Mouse (Mus musculus) midbrain, embryonic 16.5 days (tissue): ENCODE measurements at regions not wholly inside any gene's neighbourhood (a gene's known extent, or its start where the extent isn't known, plus 50 kb on each side); places are given as distances from the start of the nearest gene placed in this dataset.
A peak's percentile ranks its signal among the peaks of the same experiment; 100 is the strongest.
"Not testable (repeated sequence)": the region's sequence is repeated elsewhere in the genome, so short reads cannot be mapped to it uniquely, and the experiment has no call there.

Experiments
- ATAC-seq: fragments of 200-750 bp; cut with Nextera tagmentation; 2 replicates; pipeline ENCODE4 v1.8.0; 2017; ENCODE audit warnings: moderate TSS enrichment
- H3K27ac ChIP-seq: fragments of 300-500 bp; sonication (generic); 2 replicates; pipeline ENCODE4 v1.5.1; 2014; ENCODE audit warnings: mild to moderate bottlenecking, low read length, mixed read lengths
- H3K27me3 ChIP-seq: fragments of 300-500 bp; sonication (generic); 2 replicates; pipeline ENCODE4 v1.6.1; 2014; ENCODE audit warnings: low read depth, low read length, mixed read lengths; ENCODE audit not compliant: control insufficient read depth, insufficient read depth
- H3K36me3 ChIP-seq: fragments of 300-500 bp; sonication (generic); 2 replicates; pipeline ENCODE4 v1.6.1; 2014; ENCODE audit warnings: mild to moderate bottlenecking, low read length, moderate library complexity, mixed read lengths; ENCODE audit not compliant: control insufficient read depth, insufficient read depth
- H3K4me1 ChIP-seq: fragments of 300-500 bp; sonication (generic); 2 replicates; pipeline ENCODE4 v1.6.1; 2014; ENCODE audit warnings: mild to moderate bottlenecking, low read length, mixed read lengths; ENCODE audit not compliant: control insufficient read depth, insufficient read depth
- H3K4me2 ChIP-seq: fragments of 300-500 bp; sonication (generic); 2 replicates; pipeline ENCODE4 v1.6.1; 2014; ENCODE audit warnings: mild to moderate bottlenecking, low read length, mixed read lengths
- H3K4me3 ChIP-seq: fragments of 300-500 bp; sonication (generic); 2 replicates; pipeline ENCODE4 v1.5.1; 2014; ENCODE audit warnings: low read depth, mild to moderate bottlenecking, low read length, moderate library complexity, mixed read lengths
- H3K9ac ChIP-seq: fragments of 300-500 bp; sonication (generic); 2 replicates; pipeline ENCODE4 v1.6.1; 2014; ENCODE audit warnings: low read depth, low read length, mixed read lengths
- H3K9me3 ChIP-seq: fragments of 300-500 bp; sonication (generic); replicated peaks from 2 replicates; pipeline ENCODE4 v1.6.1; 2014; ENCODE audit warnings: mild to moderate bottlenecking, low read length, mixed read lengths; ENCODE audit not compliant: control insufficient read depth, poor library complexity, severe bottlenecking
- WGBS: fragments of 180-500 bp; shearing (Covaris S2); extraction: QIAGEN DNeasy Blood & Tissue Kit; methylation state at CpG from one replicate; pipeline ENCODE4 v1.1.7; 2014; 5-methylcytosine and 5-hydroxymethylcytosine counted together

- Histone ChIP-seq H3K9ac (no peak overlapping the region), H3K27me3 (no peaks in the 10 kb centered on the region), H3K4me1 (no peaks in the 10 kb centered on the region), H3K9me3 (no peaks in the 10 kb centered on the region), H3K27ac (no peak overlapping the region), H3K36me3 (no peaks in the 10 kb centered on the region), H3K4me2 (no peak overlapping the region), H3K4me3 (no peak overlapping the region)
- 60% methylated on average over 2 of the region's 2 CpGs for WGBS
- no peak for ATAC-seq
These were observed 437.1 kb downstream of the Epm2a start for GRCm38 (mm10) chr10:11780302-11780701.

DNA sequence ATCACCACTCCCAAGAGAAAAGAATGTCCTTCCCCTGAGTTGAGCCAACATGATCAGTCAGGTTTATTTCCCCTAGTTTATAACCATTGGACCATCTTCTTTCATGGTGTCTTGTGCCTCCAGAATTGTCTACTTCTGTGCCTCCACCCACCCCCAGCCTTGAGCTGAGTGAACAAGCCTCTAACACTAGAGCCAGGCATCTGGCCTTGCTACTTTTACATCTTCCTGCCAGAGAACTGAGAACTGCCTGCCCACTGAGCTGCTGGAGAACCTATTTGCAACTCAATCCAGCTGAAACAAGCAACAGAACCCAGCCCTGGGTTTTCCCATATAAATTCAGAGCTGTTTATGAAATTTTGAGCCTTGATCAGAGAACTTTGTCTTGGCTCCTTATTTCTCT lies 444.0 kb downstream of the Epm2a start:
- Histone ChIP-seq H3K9me3 (no peaks in the 10 kb centered on the region), H3K27me3 (no peaks in the 10 kb centered on the region), H3K4me1 (no peaks in the 10 kb centered on the region), H3K4me3 (no peak overlapping the region), H3K27ac (no peak overlapping the region), H3K4me2 (no peak overlapping the region), H3K36me3 (no peaks in the 10 kb centered on the region), H3K9ac (no peak overlapping the region)
- no peak for ATAC-seq

DNA sequence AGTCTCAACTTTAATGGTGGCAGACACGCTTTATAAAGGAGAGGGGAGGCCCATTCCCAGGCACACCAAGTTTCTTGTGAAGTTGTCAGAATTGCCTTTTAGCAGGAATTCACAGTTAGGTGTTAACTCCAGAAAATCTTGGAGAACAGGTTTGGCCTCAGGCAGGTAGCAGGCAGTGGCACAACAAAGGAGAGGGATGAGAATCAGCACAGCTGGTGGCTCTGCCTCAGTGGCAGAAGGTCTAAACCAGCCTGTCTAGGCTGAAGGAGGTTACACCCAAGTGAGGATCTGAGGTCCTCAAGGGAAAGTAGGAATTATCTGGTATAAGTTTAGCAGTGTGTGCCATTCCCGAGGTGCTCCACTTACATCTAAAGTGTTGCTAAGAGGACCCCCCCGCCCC lies 456.3 kb downstream of the Epm2a start:
- Histone ChIP-seq H3K4me1 (no peaks in the 10 kb centered on the region), H3K36me3 (no peaks in the 10 kb centered on the region), H3K4me3 (no peak overlapping the region), H3K9me3 (no peaks in the 10 kb centered on the region), H3K27me3 (no peaks in the 10 kb centered on the region), H3K4me2 (no peak overlapping the region), H3K27ac (no peak overlapping the region), H3K9ac (no peak overlapping the region)
- no peak for ATAC-seq
- WGBS, result 94% methylated on average over 3 of the region's 3 CpGs

DNA sequence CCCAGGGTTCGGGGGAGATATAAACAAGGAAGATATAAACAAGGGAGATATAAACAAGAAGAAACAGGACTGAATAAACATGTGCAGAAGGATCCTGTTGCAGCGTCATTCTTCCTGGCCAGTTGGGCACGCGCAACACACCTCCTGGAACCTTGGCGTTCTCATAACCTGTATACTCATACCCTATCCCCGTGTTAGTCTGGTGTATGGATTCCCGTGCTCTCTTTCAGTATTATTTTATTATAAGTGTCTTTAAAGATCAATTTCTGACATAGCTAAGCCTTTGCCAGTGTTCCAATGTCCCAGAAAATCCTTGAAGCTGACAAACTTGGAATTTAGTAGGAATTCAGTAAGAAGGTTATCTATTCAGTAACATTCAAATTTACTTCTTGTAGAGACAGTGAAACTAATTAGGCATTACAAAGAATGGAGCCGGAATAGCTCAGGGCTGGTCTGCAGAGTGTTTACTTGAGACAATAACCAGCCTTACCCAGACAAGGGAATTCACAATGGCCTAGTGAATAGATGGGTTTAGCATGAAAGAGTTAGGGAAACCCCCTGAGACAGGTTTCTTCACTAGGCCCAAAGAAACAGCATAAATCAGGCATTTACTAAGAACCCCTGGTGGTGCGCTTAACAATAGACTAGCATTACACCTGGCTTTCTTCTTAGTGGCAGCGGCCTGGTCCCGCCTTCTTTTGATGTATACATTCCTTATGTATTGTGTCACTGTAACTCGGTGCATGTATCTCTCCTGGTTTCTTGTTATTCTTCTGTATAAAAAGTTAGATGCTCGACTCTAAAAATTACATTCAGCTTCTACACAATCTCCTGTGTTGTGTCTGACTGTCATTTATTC lies 458.4 kb downstream of the Epm2a start:
- not testable (repeated sequence) for H3K4me1 ChIP-seq, H3K4me2 ChIP-seq, H3K36me3 ChIP-seq, H3K9ac ChIP-seq, ATAC-seq, H3K27ac ChIP-seq, H3K9me3 ChIP-seq, H3K4me3 ChIP-seq, H3K27me3 ChIP-seq
- 71% methylated on average over 13 of the region's 13 CpGs for WGBS

GRCm38 (mm10) chr10:11809255-11809654 lies 466.1 kb downstream of the Epm2a start:
- Histone ChIP-seq H3K9ac (no peak overlapping the region), H3K4me3 (no peak overlapping the region), H3K4me1 (no peaks in the 10 kb centered on the region), H3K27ac (no peak overlapping the region), H3K4me2 (no peak overlapping the region), H3K9me3 (peaks cover 2% of the 10 kb centered on the region; the same call in 1 of the 2 replicates), H3K36me3 (no peaks in the 10 kb centered on the region), H3K27me3 (no peaks in the 10 kb centered on the region)
- peak; percentile 73 for ATAC-seq
- WGBS, result 39% methylated on average over 3 of the region's 3 CpGs

GRCm38 (mm10) chr10:11822418-11822959 lies 479.3 kb downstream of the Epm2a start:
- no peaks in the 10 kb centered on the region for H3K9me3 ChIP-seq
- no peaks in the 10 kb centered on the region for H3K27me3 ChIP-seq
- 75% methylated on average over 3 of the region's 3 CpGs for WGBS
- no peak for ATAC-seq
- no peak overlapping the region for H3K4me3 ChIP-seq
- no peaks in the 10 kb centered on the region for H3K36me3 ChIP-seq
- no peak overlapping the region for H3K9ac ChIP-seq
- H3K4me2 ChIP-seq, result no peak overlapping the region
- no peak overlapping the region for H3K27ac ChIP-seq
- H3K4me1 ChIP-seq, result no peaks in the 10 kb centered on the region

DNA sequence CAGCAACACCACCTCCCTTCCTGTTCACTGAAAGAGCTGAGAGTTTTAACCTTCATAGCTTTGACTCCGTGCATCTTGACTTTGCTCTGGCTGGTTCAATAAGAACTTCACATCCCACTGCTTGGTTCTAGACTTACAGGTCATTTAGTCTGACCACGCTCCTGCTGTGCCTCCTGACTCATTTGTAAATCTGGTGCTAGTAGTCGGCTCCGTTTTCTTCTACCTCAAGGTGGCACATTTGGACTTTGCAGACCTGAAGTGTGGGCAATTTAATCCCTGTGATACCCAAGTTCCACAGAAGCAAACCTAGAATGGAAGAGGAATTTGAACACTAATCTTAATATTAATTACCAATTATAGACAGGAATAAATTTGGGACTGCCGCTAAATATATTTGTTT lies 497.9 kb downstream of the Epm2a start:
- H3K4me3 ChIP-seq, result no peak overlapping the region
- WGBS, result 78% methylated on average over 5 of the region's 5 CpGs
- no peaks in the 10 kb centered on the region for H3K27me3 ChIP-seq
- H3K27ac ChIP-seq, result no peak overlapping the region
- H3K9ac ChIP-seq, result no peak overlapping the region
- no peak overlapping the region for H3K4me2 ChIP-seq
- ATAC-seq, result no peak
- H3K4me1 ChIP-seq, result no peaks in the 10 kb centered on the region
- H3K36me3 ChIP-seq, result no peaks in the 10 kb centered on the region
- no peaks in the 10 kb centered on the region for H3K9me3 ChIP-seq

GRCm38 (mm10) chr10:11841494-11841893 lies 498.3 kb downstream of the Epm2a start:
- 87% methylated on average over 7 of the region's 7 CpGs for WGBS

DNA sequence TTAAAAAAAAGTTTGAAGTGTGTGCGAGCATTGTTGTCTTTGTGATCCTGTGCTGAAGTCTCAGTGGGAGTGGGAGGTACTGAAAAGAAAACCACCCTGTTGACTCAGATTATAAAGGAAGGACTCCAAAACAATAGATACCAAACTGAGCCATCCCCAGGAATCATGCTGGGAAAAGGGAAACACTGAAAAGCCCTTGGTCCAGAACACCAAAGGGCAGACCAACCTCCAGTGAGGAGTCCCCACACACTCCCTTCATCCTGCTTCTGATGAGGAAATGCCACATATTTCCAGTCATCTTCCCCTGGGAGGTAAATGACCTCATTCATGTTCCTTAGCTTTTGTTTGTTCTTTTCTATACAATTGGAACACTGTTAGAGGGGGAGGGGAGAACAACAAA lies 502.9 kb downstream of the Epm2a start:
- Histone ChIP-seq H3K9me3 (no peaks in the 10 kb centered on the region), H3K27me3 (no peaks in the 10 kb centered on the region), H3K4me3 (no peak overlapping the region), H3K4me1 (no peaks in the 10 kb centered on the region), H3K4me2 (no peak overlapping the region), H3K9ac (no peak overlapping the region), H3K27ac (no peak overlapping the region), H3K36me3 (no peaks in the 10 kb centered on the region)
- 32% methylated on average over 1 of the region's 1 CpGs for WGBS
- no peak for ATAC-seq

More at GRCm38 (mm10) chr10:11841494-11841893, 498.3 kb downstream of the Epm2a start:
- Histone ChIP-seq H3K4me2 (no peak overlapping the region), H3K27me3 (no peaks in the 10 kb centered on the region), H3K36me3 (no peaks in the 10 kb centered on the region), H3K27ac (no peak overlapping the region), H3K9me3 (no peaks in the 10 kb centered on the region), H3K9ac (no peak overlapping the region), H3K4me3 (no peak overlapping the region), H3K4me1 (no peaks in the 10 kb centered on the region)
- no peak for ATAC-seq
